Mouse (Mus musculus) ES-Bruce4 (cell line): ENCODE measurements around the gene Ube2h. TPM values are rescaled to one million over a fixed set of nuclear protein-coding genes. Genes with fewer than 3 reads are reported as not detected.

Source experiments
- H3K27ac ChIP-seq: 2 replicates; pipeline ENCODE4 v1.5.1; 2012; ENCODE audit warnings: low read length, inconsistent platforms; ENCODE audit not compliant: insufficient read depth
- H3K27me3 ChIP-seq: 2 replicates; pipeline ENCODE4 v1.6.1; 2012; ENCODE audit warnings: mild to moderate bottlenecking, low read length, inconsistent platforms; ENCODE audit not compliant: control insufficient read depth, poor library complexity, insufficient read depth, severe bottlenecking
- H3K36me3 ChIP-seq: 2 replicates; pipeline ENCODE4 v1.6.1; 2012; ENCODE audit warnings: inconsistent platforms, mild to moderate bottlenecking, low read length, moderate library complexity; ENCODE audit not compliant: control insufficient read depth, poor library complexity, insufficient read depth, severe bottlenecking
- H3K4me1 ChIP-seq: one replicate; pipeline ENCODE4 v1.8.1; 2011; ENCODE audit warnings: low read length; ENCODE audit not compliant: control insufficient read depth, insufficient read depth
- H3K4me3 ChIP-seq: 2 replicates; pipeline ENCODE4 v1.5.1; 2011; ENCODE audit warnings: low read depth, mild to moderate bottlenecking, low read length
- H3K9ac ChIP-seq: 2 replicates; pipeline ENCODE4 v1.6.1; 2012; ENCODE audit warnings: low read depth, mild to moderate bottlenecking, inconsistent platforms; ENCODE audit not compliant: poor library complexity, severe bottlenecking
- H3K9me3 ChIP-seq: replicated peaks from 2 replicates; pipeline ENCODE4 v1.6.1; 2012; ENCODE audit warnings: mild to moderate bottlenecking, low read length, inconsistent platforms; ENCODE audit not compliant: control insufficient read depth, poor library complexity, insufficient read depth, severe bottlenecking
- CTCF ChIP-seq: IDR thresholded peaks from one replicate; pipeline ENCODE4 v1.8.1; 2011; ENCODE audit warnings: low read depth, low read length
- EP300 ChIP-seq: IDR thresholded peaks from 2 replicates; pipeline ENCODE4 v1.6.1; 2011; ENCODE audit warnings: low read depth, low read length; ENCODE audit not compliant: insufficient read depth
- POLR2A ChIP-seq: IDR thresholded peaks from one replicate; pipeline ENCODE4 v1.8.1; 2011; ENCODE audit warnings: low read length; ENCODE audit not compliant: insufficient read depth
- polyA plus RNA-seq: library from polyadenylated mRNA; stranded (reverse); fragments of >200 nt; gene quantifications from 2 replicates; pipeline ENCODE4 v1.2.4, GENCODE M21; 2011; ENCODE audit warnings: low read depth; ENCODE audit not compliant: missing spikeins, insufficient read depth, insufficient read length

The Ube2h gene
- polyA plus RNA-seq, 1 experiment: 64.6 TPM

GRCm38 (mm10) chr6:30228921-30229320 is 75.4 kb downstream of the Ube2h start:
- no peak overlapping the region for H3K27ac ChIP-seq
- no peak overlapping the region for H3K4me3 ChIP-seq
- TF ChIP-seq CTCF (no peak), POLR2A (no peak), EP300 (no peak)
- H3K27me3 ChIP-seq: no peaks in the 10 kb centered on the region
- no peak overlapping the region for H3K9ac ChIP-seq
- H3K9me3 ChIP-seq: no peaks in the 10 kb centered on the region
- H3K36me3 ChIP-seq: no peaks in the 10 kb centered on the region
- H3K4me1 ChIP-seq: no peaks in the 10 kb centered on the region

- no peak overlapping the region for H3K27ac ChIP-seq
- no peak overlapping the region for H3K4me3 ChIP-seq
- H3K36me3 ChIP-seq: no peaks in the 10 kb centered on the region
- no peak overlapping the region for H3K9ac ChIP-seq
- no peaks in the 10 kb centered on the region for H3K4me1 ChIP-seq
- H3K9me3 ChIP-seq: no peaks in the 10 kb centered on the region
- no peak for TF ChIP-seq EP300
- no peak for TF ChIP-seq CTCF
- TF ChIP-seq POLR2A: no peak
- H3K27me3 ChIP-seq: no peaks in the 10 kb centered on the region
Measured at GRCm38 (mm10) chr6:30228353-30228752, 76.0 kb downstream of the Ube2h start.

GRCm38 (mm10) chr6:30226971-30227700 is 77.2 kb downstream of the Ube2h start:
- TF ChIP-seq EP300: no peak
- TF ChIP-seq CTCF: no peak
- TF ChIP-seq POLR2A: no peak
- no peaks in the 10 kb centered on the region for H3K36me3 ChIP-seq
- no peaks in the 10 kb centered on the region for H3K27me3 ChIP-seq
- no peak overlapping the region for H3K9ac ChIP-seq
- no peak overlapping the region for H3K4me3 ChIP-seq
- H3K4me1 ChIP-seq: no peaks in the 10 kb centered on the region
- H3K9me3 ChIP-seq: no peaks in the 10 kb centered on the region
- no peak overlapping the region for H3K27ac ChIP-seq

GRCm38 (mm10) chr6:30224693-30225092 is 79.6 kb downstream of the Ube2h start:
- H3K9me3 ChIP-seq: no peaks in the 10 kb centered on the region
- no peaks in the 10 kb centered on the region for H3K36me3 ChIP-seq
- H3K27me3 ChIP-seq: no peaks in the 10 kb centered on the region
- no peak overlapping the region for H3K27ac ChIP-seq
- no peaks in the 10 kb centered on the region for H3K4me1 ChIP-seq
- no peak overlapping the region for H3K4me3 ChIP-seq
- no peak for TF ChIP-seq POLR2A
- no peak overlapping the region for H3K9ac ChIP-seq

- H3K9me3 ChIP-seq: no peaks in the 10 kb centered on the region
- no peak overlapping the region for H3K27ac ChIP-seq
- no peaks in the 10 kb centered on the region for H3K27me3 ChIP-seq
- no peaks in the 10 kb centered on the region for H3K4me1 ChIP-seq
- TF ChIP-seq EP300 (no peak), POLR2A (no peak), CTCF (no peak)
- no peak overlapping the region for H3K4me3 ChIP-seq
- H3K36me3 ChIP-seq: no peaks in the 10 kb centered on the region
- no peak overlapping the region for H3K9ac ChIP-seq
Measured at GRCm38 (mm10) chr6:30222321-30222720, 82.0 kb downstream of the Ube2h start.

- H3K4me1 ChIP-seq: no peaks in the 10 kb centered on the region
- TF ChIP-seq CTCF: no peak
- no peak for TF ChIP-seq POLR2A
- no peak for TF ChIP-seq EP300
- H3K27me3 ChIP-seq: no peaks in the 10 kb centered on the region
- H3K27ac ChIP-seq: no peak overlapping the region
- H3K9ac ChIP-seq: no peak overlapping the region
- no peak overlapping the region for H3K4me3 ChIP-seq
- no peaks in the 10 kb centered on the region for H3K9me3 ChIP-seq
- no peaks in the 10 kb centered on the region for H3K36me3 ChIP-seq
Measured at GRCm38 (mm10) chr6:30217581-30217980, 86.8 kb downstream of the Ube2h start.
